Mouse (Mus musculus) lung, embryonic 16.5 days (tissue): ENCODE measurements at regions not wholly inside any gene's neighbourhood (a gene's known extent, or its start where the extent isn't known, plus 50 kb on each side); places are given as distances from the start of the nearest gene placed in this dataset.

Experiments
- ATAC-seq: fragments of 200-750 bp; cut with Nextera tagmentation; 2 replicates; pipeline ENCODE4 v1.8.0; 2017; ENCODE audit warnings: low read depth, mild to moderate bottlenecking, moderate library complexity
- H3K27ac ChIP-seq: fragments of 300-500 bp; sonication (generic); 2 replicates; pipeline ENCODE4 v1.5.1; 2014; ENCODE audit warnings: mild to moderate bottlenecking, control low read depth, low read length
- H3K27me3 ChIP-seq: fragments of 300-500 bp; sonication (generic); 2 replicates; pipeline ENCODE4 v1.6.1; 2014; ENCODE audit warnings: low read depth, low read length, mixed read lengths; ENCODE audit not compliant: control insufficient read depth, insufficient read depth
- H3K36me3 ChIP-seq: fragments of 300-500 bp; sonication (generic); 2 replicates; pipeline ENCODE4 v1.6.1; 2014; ENCODE audit warnings: low read length; ENCODE audit not compliant: control insufficient read depth, insufficient read depth
- H3K4me1 ChIP-seq: fragments of 300-500 bp; sonication (generic); replicated peaks from 2 replicates; pipeline ENCODE4 v1.6.1; 2014; ENCODE audit warnings: low read length, mixed read lengths; ENCODE audit not compliant: control insufficient read depth, insufficient read depth
- H3K4me2 ChIP-seq: fragments of 300-500 bp; sonication (generic); 2 replicates; pipeline ENCODE4 v1.6.1; 2014; ENCODE audit warnings: low read depth, low read length, control low read depth
- H3K4me3 ChIP-seq: fragments of 300-500 bp; sonication (generic); 2 replicates; pipeline ENCODE4 v1.5.1; 2014; ENCODE audit warnings: mild to moderate bottlenecking, low read length, control low read depth
- H3K9ac ChIP-seq: fragments of 300-500 bp; sonication (generic); 2 replicates; pipeline ENCODE4 v1.6.1; 2014; ENCODE audit warnings: low read length, control low read depth
- H3K9me3 ChIP-seq: fragments of 300-500 bp; sonication (generic); 2 replicates; pipeline ENCODE4 v1.6.1; 2016; ENCODE audit warnings: low read length; ENCODE audit not compliant: control insufficient read depth
- WGBS: fragments of 180-500 bp; shearing (Covaris S2); extraction: QIAGEN DNeasy Blood & Tissue Kit; methylation state at CpG from one replicate; pipeline ENCODE4 v1.1.7; 2014; 5-methylcytosine and 5-hydroxymethylcytosine counted together

DNA sequence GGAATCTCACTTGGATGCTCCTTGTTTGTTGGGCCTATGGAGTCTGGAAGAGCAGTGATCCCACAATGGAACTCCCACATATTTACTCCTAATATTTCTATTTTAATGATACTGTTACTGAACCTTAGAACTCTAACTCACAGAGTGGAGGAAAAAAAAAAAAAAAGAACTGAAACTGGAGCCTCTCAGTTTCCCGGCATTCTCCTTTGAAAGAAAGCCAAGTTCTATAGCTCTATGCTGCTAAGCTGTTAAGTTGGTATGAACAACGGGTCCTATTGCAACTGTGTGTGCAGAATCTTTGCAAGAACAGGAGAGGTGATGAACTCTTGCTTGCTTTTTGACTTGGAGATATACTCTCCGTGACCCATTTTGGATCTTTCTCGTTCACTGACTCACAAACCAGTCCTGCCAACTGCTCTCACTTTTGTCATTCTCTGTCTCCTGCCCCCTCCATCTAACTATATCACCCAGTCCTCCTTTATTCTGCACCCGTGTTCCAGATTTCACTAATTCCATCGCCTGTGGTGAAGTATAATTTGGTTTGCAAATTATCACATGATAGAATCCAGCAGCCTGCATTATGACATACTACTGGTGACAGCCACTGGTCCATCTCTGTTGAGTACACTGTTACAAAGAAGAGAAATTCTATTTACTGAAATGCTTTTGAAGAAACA lies 92.6 kb upstream of the Ctsc start:
- 56% methylated on average over 6 of the region's 6 CpGs for WGBS
- no peaks in the 10 kb centered on the region for H3K36me3 ChIP-seq
- no peak for ATAC-seq
- H3K9me3 ChIP-seq: no peaks in the 10 kb centered on the region
- no peak overlapping the region for H3K9ac ChIP-seq
- H3K4me3 ChIP-seq: no peak overlapping the region
- H3K4me1 ChIP-seq: no peaks in the 10 kb centered on the region
- no peaks in the 10 kb centered on the region for H3K27me3 ChIP-seq
- H3K4me2 ChIP-seq: no peak overlapping the region
- no peak overlapping the region for H3K27ac ChIP-seq

DNA sequence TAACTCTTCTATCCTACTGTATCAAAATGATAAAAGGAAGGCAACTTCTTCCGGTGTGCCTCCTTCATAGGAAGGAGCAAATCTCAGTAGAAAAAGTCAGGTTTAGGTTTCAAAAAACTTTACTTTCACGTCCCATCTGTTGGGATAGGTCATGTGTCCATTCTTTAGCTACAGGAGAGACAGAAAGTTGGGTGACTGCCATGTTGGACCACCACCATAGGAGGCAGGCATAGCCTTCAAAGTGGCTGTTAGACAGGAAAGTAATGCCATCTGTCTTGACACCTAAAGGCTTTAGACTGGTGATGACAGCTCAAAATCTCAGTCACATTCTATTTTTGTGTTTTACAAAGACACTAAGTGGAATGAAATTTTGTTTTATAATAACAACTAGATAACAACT lies 90.3 kb upstream of the Ctsc start:
- no peaks in the 10 kb centered on the region for H3K4me1 ChIP-seq
- no peak overlapping the region for H3K4me3 ChIP-seq
- no peak overlapping the region for H3K27ac ChIP-seq
- no peak for ATAC-seq
- 44% methylated on average over 2 of the region's 2 CpGs for WGBS
- no peaks in the 10 kb centered on the region for H3K9me3 ChIP-seq
- H3K27me3 ChIP-seq: no peaks in the 10 kb centered on the region
- no peaks in the 10 kb centered on the region for H3K36me3 ChIP-seq
- no peak overlapping the region for H3K4me2 ChIP-seq
- H3K9ac ChIP-seq: no peak overlapping the region

DNA sequence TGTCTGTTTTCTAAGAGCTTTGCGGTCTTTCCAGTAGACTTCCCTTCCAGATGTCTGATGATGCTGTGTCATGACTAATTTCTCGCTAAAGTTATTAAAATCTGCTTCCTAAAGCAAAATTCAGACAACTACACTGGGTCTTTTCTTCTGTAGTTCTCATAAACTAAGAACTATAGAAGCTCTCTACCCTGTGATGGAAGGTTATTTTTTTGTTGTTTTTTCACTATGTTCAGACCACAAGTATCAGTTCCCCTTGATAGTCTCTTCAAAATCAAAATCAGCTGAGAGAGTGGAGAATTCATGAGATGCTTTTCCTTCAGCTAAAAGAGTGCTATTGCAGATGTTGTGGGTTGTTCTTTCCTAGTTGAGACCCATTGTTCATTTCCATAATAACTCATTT lies 85.1 kb upstream of the Ctsc start:
- Histone ChIP-seq H3K27ac (no peak overlapping the region), H3K9me3 (no peaks in the 10 kb centered on the region), H3K27me3 (no peaks in the 10 kb centered on the region), H3K4me2 (no peak overlapping the region), H3K4me3 (no peak overlapping the region), H3K4me1 (no peaks in the 10 kb centered on the region), H3K36me3 (no peaks in the 10 kb centered on the region), H3K9ac (no peak overlapping the region)
- 81% methylated on average over 2 of the region's 2 CpGs for WGBS
- ATAC-seq: no peak

DNA sequence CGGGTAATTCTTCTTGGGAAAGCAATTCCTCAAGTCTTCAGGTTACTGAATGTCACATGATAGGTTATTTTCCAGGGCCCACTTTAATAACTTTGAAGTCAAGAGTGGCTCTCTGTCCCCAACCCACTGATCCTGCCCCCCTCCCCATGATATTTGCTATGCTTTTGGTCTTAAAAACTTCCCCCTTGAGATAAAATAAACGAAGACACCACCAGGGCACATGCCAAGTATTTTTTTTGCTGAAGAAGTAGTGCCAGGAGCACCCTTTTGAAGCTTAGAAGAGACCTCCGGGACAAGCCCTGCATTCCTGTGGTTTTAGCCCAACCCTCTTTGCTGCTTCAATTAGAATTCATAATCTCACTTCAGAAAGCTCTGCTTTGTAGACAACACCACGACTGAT lies 78.8 kb upstream of the Ctsc start:
- Histone ChIP-seq H3K9me3 (no peaks in the 10 kb centered on the region), H3K36me3 (no peaks in the 10 kb centered on the region), H3K27me3 (no peaks in the 10 kb centered on the region), H3K27ac (peak overlapping the region; percentile 54), H3K4me1 (no peaks in the 10 kb centered on the region), H3K4me2 (no peak overlapping the region), H3K9ac (no peak overlapping the region), H3K4me3 (no peak overlapping the region)
- peak; percentile 83 for ATAC-seq
- 21% methylated on average over 4 of the region's 4 CpGs for WGBS

GRCm38 (mm10) chr7:88199929-88200538 lies 77.9 kb upstream of the Ctsc start:
- 0 out of 2 replicates have a peak, but pooled peaks have one; percentile 19 for ATAC-seq
- no peaks in the 10 kb centered on the region for H3K27me3 ChIP-seq
- H3K36me3 ChIP-seq: no peaks in the 10 kb centered on the region
- H3K4me2 ChIP-seq: no peak overlapping the region
- H3K9ac ChIP-seq: no peak overlapping the region
- 49% methylated on average over 5 of the region's 5 CpGs for WGBS
- H3K27ac ChIP-seq: peak overlapping the region; percentile 54
- no peaks in the 10 kb centered on the region for H3K4me1 ChIP-seq
- H3K4me3 ChIP-seq: no peak overlapping the region
- H3K9me3 ChIP-seq: no peaks in the 10 kb centered on the region

DNA sequence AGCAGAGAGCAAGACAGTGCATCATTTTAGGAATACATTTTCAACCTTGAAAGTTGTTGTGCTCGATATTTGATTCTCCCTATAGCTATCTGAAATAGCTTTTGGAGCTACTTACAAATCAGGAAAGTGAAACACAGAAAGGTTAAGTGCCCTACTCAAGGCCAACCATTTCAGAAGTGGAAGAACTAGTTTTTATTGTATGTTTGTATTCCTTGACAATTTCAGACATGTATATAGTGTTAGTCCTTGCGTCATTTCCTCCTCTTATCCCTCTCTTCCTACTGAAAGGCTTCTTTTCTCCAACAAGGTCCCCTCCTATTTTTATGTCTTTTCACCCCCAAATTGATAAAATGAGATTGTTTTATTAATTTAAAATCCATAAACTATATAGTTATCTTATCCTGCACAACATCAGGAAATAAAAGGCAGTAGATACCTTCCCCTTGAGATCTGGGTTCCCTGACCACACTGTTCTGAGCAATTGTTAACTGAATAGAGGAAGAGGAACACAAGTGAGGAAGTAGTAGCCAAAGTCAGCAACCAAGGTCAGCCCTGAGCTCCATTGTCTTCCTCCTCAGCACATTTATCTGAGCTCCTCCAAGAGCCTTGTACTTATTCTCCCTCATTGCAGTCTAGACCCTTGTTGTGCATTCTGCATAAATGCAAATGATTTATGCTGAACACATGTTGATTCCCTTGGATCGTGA lies 76.1 kb upstream of the Ctsc start:
- Histone ChIP-seq H3K4me1 (no peaks in the 10 kb centered on the region), H3K9ac (no peak overlapping the region), H3K36me3 (no peaks in the 10 kb centered on the region), H3K4me3 (no peak overlapping the region), H3K9me3 (no peaks in the 10 kb centered on the region), H3K27me3 (no peaks in the 10 kb centered on the region), H3K27ac (peak overlapping the region; percentile 69), H3K4me2 (no peak overlapping the region)
- ATAC-seq: no peak
- 62% methylated on average over 3 of the region's 3 CpGs for WGBS

- ATAC-seq: no peak; the same call in 1 of the 2 replicates
- Histone ChIP-seq H3K36me3 (no peaks in the 10 kb centered on the region), H3K4me3 (no peak overlapping the region), H3K27ac (no peak overlapping the region), H3K4me1 (no peaks in the 10 kb centered on the region), H3K9me3 (no peaks in the 10 kb centered on the region), H3K9ac (no peak overlapping the region), H3K4me2 (no peak overlapping the region), H3K27me3 (no peaks in the 10 kb centered on the region)
- 54% methylated on average over 2 of the region's 2 CpGs for WGBS
These were observed 71.6 kb upstream of the Ctsc start for GRCm38 (mm10) chr7:88206223-88206827.

DNA sequence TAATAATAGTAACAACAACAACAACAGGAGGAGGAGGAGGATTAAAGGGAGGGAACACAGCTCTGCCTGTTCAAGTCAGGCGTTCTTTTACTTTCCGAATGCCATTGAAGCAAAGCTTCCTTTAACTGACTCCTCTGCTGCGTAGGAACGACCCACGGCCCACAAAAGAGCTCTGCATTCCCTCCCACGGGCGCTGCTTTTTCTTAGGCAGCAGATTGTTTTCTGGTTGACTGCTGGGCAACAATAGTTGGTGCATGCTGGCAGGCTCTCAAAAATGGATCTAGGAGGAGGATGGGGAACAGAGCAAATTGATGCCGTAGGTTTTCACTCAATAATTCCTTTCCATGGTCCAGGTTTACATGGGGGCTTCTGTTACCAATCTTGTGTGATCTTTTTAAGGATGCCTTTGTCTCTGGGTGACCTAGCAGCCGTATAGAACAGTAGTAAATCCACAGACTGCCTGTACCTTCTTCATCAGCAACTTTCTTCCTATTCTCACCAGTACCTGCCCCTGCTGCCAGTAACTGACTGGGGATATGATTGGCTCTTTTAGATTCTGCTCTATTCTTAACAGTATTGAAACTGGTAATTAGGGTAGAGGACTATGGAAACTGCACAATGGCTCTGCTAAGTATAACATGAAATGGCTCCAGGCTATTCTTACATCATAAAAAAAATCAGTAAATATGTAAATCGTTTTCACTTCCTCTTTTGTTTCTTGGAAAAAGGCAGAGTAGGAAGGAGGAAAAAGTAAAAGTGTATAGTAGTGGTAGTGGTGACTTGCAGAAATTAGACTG lies 70.8 kb upstream of the Ctsc start:
- Histone ChIP-seq H3K27ac (no peak overlapping the region), H3K27me3 (no peaks in the 10 kb centered on the region), H3K9ac (no peak overlapping the region), H3K9me3 (no peaks in the 10 kb centered on the region), H3K4me1 (no peaks in the 10 kb centered on the region), H3K36me3 (no peaks in the 10 kb centered on the region), H3K4me3 (no peak overlapping the region), H3K4me2 (no peak overlapping the region)
- ATAC-seq: no peak
- WGBS: 65% methylated on average over 10 of the region's 10 CpGs
